Mouse (Mus musculus): ENCODE measurements around the gene Klhl18. TPM values are rescaled to one million over a fixed set of nuclear protein-coding genes. Genes with fewer than 3 reads are reported as not detected.

The Klhl18 gene
- total RNA-seq (2023): 35.7 TPM

DNA sequence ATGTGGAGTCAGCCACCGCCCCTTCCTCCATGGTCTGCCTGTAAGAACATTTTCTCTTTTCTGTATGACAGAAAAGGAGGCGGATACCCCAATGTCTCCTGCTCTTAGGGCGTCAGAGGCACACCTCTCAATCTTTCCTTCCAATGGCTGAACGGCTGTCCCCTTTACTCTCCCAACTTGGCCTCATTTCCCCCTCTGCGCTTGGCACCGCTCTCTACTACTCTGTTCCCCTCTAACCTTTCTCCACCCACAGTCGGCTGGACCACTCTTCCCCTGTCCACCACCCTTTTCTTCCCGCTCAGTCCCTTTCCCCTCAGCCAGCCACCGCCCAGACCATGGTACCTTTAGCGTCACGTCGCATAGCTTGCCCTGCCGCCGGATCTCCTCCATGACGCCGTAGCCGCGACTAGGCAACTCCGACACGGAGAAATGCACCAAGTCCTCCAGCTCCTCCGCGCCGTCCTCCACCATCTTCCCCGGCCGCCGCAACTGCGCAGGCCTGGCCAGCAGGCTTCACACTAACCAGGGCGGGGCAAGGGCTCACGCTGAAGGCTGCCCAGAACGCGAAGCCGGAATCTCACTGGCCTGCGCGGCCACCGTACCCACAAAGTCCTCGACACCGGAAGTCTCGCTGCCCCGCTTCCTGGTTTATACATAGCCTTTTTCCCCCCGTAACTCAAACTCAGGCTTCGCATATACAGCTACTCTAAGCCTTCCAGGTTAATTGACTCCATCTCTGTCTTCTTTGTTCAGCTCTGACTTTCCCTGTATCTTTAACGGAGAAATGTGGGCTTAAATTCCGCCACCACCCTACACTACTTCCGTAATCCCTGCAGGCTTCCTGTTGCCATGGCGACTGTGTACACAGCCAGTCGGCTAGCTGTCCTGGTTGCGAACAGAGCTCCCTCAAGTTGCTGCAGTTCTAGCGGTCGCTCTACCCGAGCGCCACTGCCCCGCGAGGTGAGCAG, at the start of gene Klhl18, which contains the start of gene Kif9:
TSS of gene Klhl18 (minus strand) at position 571 of the 968 bp plus-strand sequence.
TSS of gene Kif9 (plus strand) at position 835 of the 968 bp plus-strand sequence.

DNA sequence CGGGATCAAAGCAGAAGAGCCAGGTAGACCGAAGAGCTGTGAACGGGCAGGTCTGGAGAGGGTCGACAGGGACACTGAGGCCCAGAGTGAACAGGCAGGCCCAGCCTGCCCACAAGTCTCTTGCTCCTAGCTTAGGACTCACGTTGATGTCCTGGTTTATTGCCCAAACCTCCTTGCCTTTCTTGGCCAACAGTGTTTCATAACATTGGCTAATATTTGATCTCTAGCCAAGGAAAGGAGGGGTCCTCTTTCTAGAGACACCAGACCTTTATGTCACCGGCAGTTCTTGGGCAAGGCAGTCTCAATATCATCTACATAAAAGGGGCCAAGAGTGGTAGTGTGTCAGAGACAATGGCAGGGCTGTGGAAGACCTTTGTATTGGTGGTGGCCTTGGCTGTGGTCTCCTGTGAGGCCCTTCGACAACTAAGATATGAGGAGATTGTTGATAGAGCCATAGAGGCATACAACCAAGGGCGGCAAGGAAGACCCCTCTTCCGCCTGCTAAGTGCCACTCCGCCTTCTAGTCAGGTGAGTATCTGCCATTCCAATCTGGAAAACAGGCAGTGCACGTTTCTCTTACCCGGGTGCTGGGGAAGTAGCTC, 56.9 kb downstream of the Klhl18 start, which contains the start of gene Ngp:
TSS of gene Ngp (plus strand) at position 237 of the 602 bp plus-strand sequence.

DNA sequence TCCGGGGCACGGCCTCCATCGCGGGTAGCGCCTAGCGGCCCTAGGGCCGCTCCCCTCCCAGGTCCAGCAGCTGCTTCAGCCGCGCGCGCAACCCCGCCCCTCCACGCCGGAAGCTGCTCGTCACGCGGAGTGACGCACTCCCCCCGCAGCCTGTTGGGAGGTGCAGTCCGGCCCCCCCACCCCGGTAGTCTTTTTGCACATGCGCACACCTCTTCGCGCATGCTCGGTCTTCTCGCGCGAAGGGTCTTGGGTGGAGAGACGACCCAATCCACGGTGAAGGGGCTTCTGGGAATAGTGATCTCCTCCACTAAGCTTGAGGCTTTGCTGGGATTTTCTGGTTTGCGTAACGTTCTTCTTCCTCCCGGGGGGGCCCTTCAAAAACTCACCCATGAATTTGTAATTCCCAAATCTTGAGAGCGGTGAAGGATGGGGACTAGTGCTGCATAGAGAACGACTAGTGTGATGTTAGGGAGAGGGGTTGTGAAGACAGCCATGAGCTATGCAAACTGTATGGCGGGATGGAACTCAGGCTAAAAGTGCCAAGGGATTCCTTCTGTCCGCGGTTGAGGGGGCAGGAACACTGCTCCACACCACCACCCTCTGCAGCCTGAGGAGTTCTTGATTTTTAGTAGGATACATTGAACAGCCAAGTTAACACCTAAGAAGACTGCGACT, 68.3 kb downstream of the Klhl18 start, which contains the start of gene Ptpn23:
TSS of gene Ptpn23 (minus strand) at position 115 of the 675 bp plus-strand sequence.

Other genes with a start within 250 kb of the Klhl18 start
- 4.4 TPM for gene Cspg5, start 232.9 kb downstream of the Klhl18 start, total RNA-seq (2023)
- gene Elp6, start 171.5 kb downstream of the Klhl18 start, total RNA-seq (2023): 9.9 TPM
- gene Scap, start 143.4 kb downstream of the Klhl18 start, total RNA-seq (2023): 95.7 TPM
- gene Ptpn23, start 68.5 kb downstream of the Klhl18 start, total RNA-seq (2023): 64.4 TPM
- gene Ngp, start 56.9 kb downstream of the Klhl18 start, total RNA-seq (2023): 5.6 TPM
- gene Kif9, start 264 bp upstream of the Klhl18 start, total RNA-seq (2023): 0.27 TPM
- 134 TPM for gene Setd2, start 55.9 kb upstream of the Klhl18 start, total RNA-seq (2023)
- gene Nradd, start 147.8 kb upstream of the Klhl18 start, total RNA-seq (2023): 5.7 TPM
- 81.3 TPM for gene Nbeal2, start 177.5 kb upstream of the Klhl18 start, total RNA-seq (2023)
- 83.5 TPM for gene Ccdc12, start 179.8 kb upstream of the Klhl18 start, total RNA-seq (2023)